Mouse (Mus musculus): ENCODE results near the gene Rab44.

- TF ChIP-seq POLR2A (IDR thresholded peaks at IDR 0.05; ENCODE audit: borderline replicate concordance, low read depth, low read length) (no peak), CTCF (IDR thresholded peaks at IDR 0.05; ENCODE audit: low read depth, low read length) (no peak)
Observed at GRCm38 (mm10) chr17:29077786-29078509, 36.0 kb upstream of the Rab44 start.
